Comparison of ENCODE assay signal across 8 mouse cellular contexts in genomic region chr2:153600667-153601648, GRCm38 (mm10). TPM values are rescaled to one million over a fixed set of nuclear protein-coding genes. Genes with fewer than 3 reads are reported as not detected.
DNase-seq lines count a peak whose midpoint lies in the region; ATAC-seq and TF ChIP-seq lines count a peak whose summit lies in the region.

No protein-coding gene starts in this region.

- TF ChIP-seq CTCF in kidney, postnatal 0 days (IDR thresholded peaks at IDR 0.05; ENCODE audit: low read depth): no peak

- H3K27ac ChIP-seq in heart, embryonic 15.5 days: peak overlapping the region; percentile 62
- H3K27ac ChIP-seq in kidney, postnatal 0 days: peak overlapping the region; percentile 77

- 52% methylated on average over 16 of the region's 16 CpGs for WGBS in heart, embryonic 15.5 days
- WGBS in kidney, postnatal 0 days: 69% methylated on average over 16 of the region's 16 CpGs

- ATAC-seq in heart, embryonic 15.5 days (replicated peaks; ENCODE audit: insufficient number of reproducible peaks, insufficient read depth, low FRiP score, low read depth): 0 out of 2 replicates have a peak, but pooled peaks have one; percentile 23
- ATAC-seq in kidney, postnatal 0 days (replicated peaks; ENCODE audit: low FRiP score, low read depth): peak; percentile 60
- ATAC-seq in megakaryocyte, adult 5-6 weeks (ENCODE audit: poor library complexity, severe bottlenecking): peak; percentile 47; the same call in 1 of the 2 replicates

- peaks cover 19% of the 10 kb centered on the region for H3K4me1 ChIP-seq in heart, embryonic 15.5 days (replicated peaks)
- H3K4me1 ChIP-seq in kidney, postnatal 0 days (replicated peaks; ENCODE audit: insufficient read depth, low read length): 0 out of 2 replicates have a peak, but pooled peaks cover 6% of the 10 kb centered on the region

- no peak overlapping the region for H3K4me2 ChIP-seq in heart, embryonic 15.5 days
- H3K4me2 ChIP-seq in kidney, postnatal 0 days (ENCODE audit: low read length): no peak overlapping the region

- peak; percentile 61 to 87 for DNase-seq in adrenal gland, adult (ENCODE audit: inconsistent age in 2 of 2, low spot score in 1 of 2)
- DNase-seq in adrenal gland, adult 18-20 months (ENCODE audit: low spot score in 2 of 2): no peak
- peak; percentile 79 to 83 for DNase-seq in adrenal gland, postnatal 36 days
- DNase-seq in kidney, postnatal 0 days (ENCODE audit: low spot score): no peak
- DNase-seq in left cerebral cortex, adult 18-20 months (ENCODE audit: low spot score in 2 of 2): no peak
- no peak for DNase-seq in embryo, embryonic 10.5 days (ENCODE audit: low spot score)

- no peaks in the 10 kb centered on the region for H3K9me3 ChIP-seq in heart, embryonic 15.5 days (replicated peaks)
- H3K9me3 ChIP-seq in kidney, postnatal 0 days (replicated peaks; ENCODE audit: low read length): no peaks in the 10 kb centered on the region

- H3K36me3 ChIP-seq in heart, embryonic 15.5 days: no peaks in the 10 kb centered on the region
- no peaks in the 10 kb centered on the region for H3K36me3 ChIP-seq in kidney, postnatal 0 days (ENCODE audit: insufficient read depth, low read length)

- H3K4me3 ChIP-seq in heart, embryonic 15.5 days: no peak overlapping the region
- no peak overlapping the region for H3K4me3 ChIP-seq in kidney, postnatal 0 days (replicated peaks; ENCODE audit: low read depth, low read length)

- no peak overlapping the region; the same call in none of the 2 replicates for H3K9ac ChIP-seq in heart, embryonic 15.5 days
- H3K9ac ChIP-seq in kidney, postnatal 0 days (ENCODE audit: low read depth, low read length): no peak overlapping the region

- H3K27me3 ChIP-seq in heart, embryonic 15.5 days: no peaks in the 10 kb centered on the region
- no peaks in the 10 kb centered on the region for H3K27me3 ChIP-seq in kidney, postnatal 0 days (ENCODE audit: insufficient read depth, low read length)

RNA-seq across cellular contexts. Expression of gene Commd7, which starts 31.6 kb away (rescaled TPM):
- total RNA-seq in adrenal gland, adult 18-20 months (2021): 10 to 100 TPM; 28.5 to 40.5 TPM
- total RNA-seq in adrenal gland, postnatal 36 days (2021): 10 to 100 TPM; 36.6 to 44.7 TPM
- 52.4 and 57.0 TPM in 2 replicates for polyA plus RNA-seq in heart, embryonic 15.5 days (2015; fragmentation: Nextera tagmentation; extraction: Ambion mirVana)
- 78.7 and 78.8 TPM in 2 replicates for polyA plus RNA-seq in kidney, postnatal 0 days (2015; fragmentation: Nextera tagmentation; extraction: Ambion mirVana)
- total RNA-seq in megakaryocyte, adult 5-6 weeks (2015): 41.6 and 47.2 TPM in 2 replicates
- total RNA-seq in megakaryocyte, adult 5-6 weeks (2017): 30.3 and 34.1 TPM in 2 replicates
- total RNA-seq in left cerebral cortex, adult 18-20 months (2021): 10 to 100 TPM; 28.7 to 30.3 TPM

RNA-seq across cellular contexts. Expression of gene Dnmt3b, which starts 48.3 kb away (rescaled TPM):
- total RNA-seq in adrenal gland, adult 18-20 months (2021): 1 to 10 TPM; 1.2 to 1.4 TPM
- 1 to 10 TPM; 2.3 TPM for total RNA-seq in adrenal gland, postnatal 36 days (2021)
- 3.6 and 10.6 TPM in 2 replicates for polyA plus RNA-seq in heart, embryonic 15.5 days (2015; fragmentation: Nextera tagmentation; extraction: Ambion mirVana)
- 9.4 and 10.5 TPM in 2 replicates for polyA plus RNA-seq in kidney, postnatal 0 days (2015; fragmentation: Nextera tagmentation; extraction: Ambion mirVana)
- total RNA-seq in megakaryocyte, adult 5-6 weeks (2015): 1.3 and 2.5 TPM in 2 replicates
- 2.8 and 3.6 TPM in 2 replicates for total RNA-seq in megakaryocyte, adult 5-6 weeks (2017)
- under 1 TPM; 0.47 to 0.58 TPM for total RNA-seq in left cerebral cortex, adult 18-20 months (2021)

Comparison
In these comparisons a context has a peak if more than half of its experiments do, and no peak if none do; other contexts are left out.
1. DNase-seq: peak in adrenal gland, adult (2 of 2) and adrenal gland, postnatal 36 days (2 of 2); none in adrenal gland, adult 18-20 months (0 of 2), kidney, postnatal 0 days (single experiment), left cerebral cortex, adult 18-20 months (0 of 2) and embryo, embryonic 10.5 days (single experiment).
2. Peak in every context shown above with its lines, with median percentiles within 50 percentile points of each other: ATAC-seq.